In genomic region chr11:36243747-36244490, GRCm38 (mm10) we compare ENCODE assay signal across 9 mouse cellular contexts.
DNase-seq lines count a peak whose midpoint lies in the region; ATAC-seq and TF ChIP-seq lines count a peak whose summit lies in the region.
"Had no signal": no experiment of that assay in that cellular context is flagged by ENCODE, and none has a peak within 500 bp of the region (broad histone marks: within the 10 kb centered on the region; RNA-seq: fewer than 3 reads in every experiment).

No protein-coding gene starts in this region.

- TF ChIP-seq POLR2A in cortical plate, adult 2 months (IDR thresholded peaks at IDR 0.05; ENCODE audit: extremely low read depth, insufficient read depth, low read length) = no peak

- no peak for TF ChIP-seq CTCF in cortical plate, adult 2 months (IDR thresholded peaks at IDR 0.05; ENCODE audit: extremely low read depth, insufficient read depth, low read length)

- WGBS in forebrain, embryonic 12.5 days = 77% methylated on average over 18 of the region's 18 CpGs
- 81% methylated on average over 18 of the region's 18 CpGs for WGBS in forebrain, embryonic 10.5 days
- WGBS in hindbrain, embryonic 16.5 days = 53% methylated on average over 18 of the region's 18 CpGs

- H3K27ac ChIP-seq in forebrain, embryonic 12.5 days = 0 out of 2 replicates have a peak overlapping the region, but pooled peaks have one; percentile 27
- H3K27ac ChIP-seq in forebrain, embryonic 10.5 days = no peak overlapping the region
- 0 out of 2 replicates have a peak overlapping the region, but pooled peaks have one; percentile 30 for H3K27ac ChIP-seq in cortical plate, adult 2 months (ENCODE audit: insufficient read depth, low read length)
- peak overlapping the region; percentile 57 for H3K27ac ChIP-seq in hindbrain, embryonic 16.5 days (ENCODE audit: low read depth, low read length)
- H3K27ac ChIP-seq: kidney, postnatal 0 days had no signal

- peaks cover 12% of the 10 kb centered on the region for H3K4me1 ChIP-seq in forebrain, embryonic 12.5 days
- H3K4me1 ChIP-seq in forebrain, embryonic 10.5 days = peaks cover 12% of the 10 kb centered on the region
- H3K4me1 ChIP-seq in cortical plate, adult 2 months (ENCODE audit: control insufficient read depth, insufficient read depth, low read length) = peaks cover 6% of the 10 kb centered on the region
- peaks cover 22% of the 10 kb centered on the region for H3K4me1 ChIP-seq in hindbrain, embryonic 16.5 days (ENCODE audit: control insufficient read depth, insufficient read depth, low read depth, low read length)

- H3K36me3 ChIP-seq in forebrain, embryonic 12.5 days (replicated peaks) = no peaks in the 10 kb centered on the region
- no peaks in the 10 kb centered on the region for H3K36me3 ChIP-seq in forebrain, embryonic 10.5 days (replicated peaks)
- no peaks in the 10 kb centered on the region for H3K36me3 ChIP-seq in hindbrain, embryonic 16.5 days (ENCODE audit: control insufficient read depth, insufficient read depth, low read length)

- 0 out of 2 replicates have a peak, but pooled peaks cover 6% of the 10 kb centered on the region for H3K27me3 ChIP-seq in forebrain, embryonic 12.5 days
- 0 out of 2 replicates have a peak, but pooled peaks cover 4% of the 10 kb centered on the region for H3K27me3 ChIP-seq in forebrain, embryonic 10.5 days (ENCODE audit: poor library complexity, severe bottlenecking)
- no peaks in the 10 kb centered on the region for H3K27me3 ChIP-seq in hindbrain, embryonic 16.5 days (replicated peaks; ENCODE audit: control insufficient read depth, insufficient read depth, low read length)

- no peak overlapping the region for H3K9ac ChIP-seq in forebrain, embryonic 12.5 days
- no peak overlapping the region for H3K9ac ChIP-seq in hindbrain, embryonic 16.5 days (ENCODE audit: low read depth, low read length)

- no peak for ATAC-seq in forebrain, embryonic 12.5 days (ENCODE audit: low FRiP score)
- peak; percentile 81 for ATAC-seq in hindbrain, embryonic 16.5 days

- H3K4me3 ChIP-seq in forebrain, embryonic 12.5 days (replicated peaks) = no peak overlapping the region
- no peak overlapping the region for H3K4me3 ChIP-seq in forebrain, embryonic 10.5 days
- H3K4me3 ChIP-seq in cortical plate, adult 2 months (ENCODE audit: insufficient read depth, low read length) = no peak overlapping the region
- no peak overlapping the region for H3K4me3 ChIP-seq in hindbrain, embryonic 16.5 days (ENCODE audit: low read length)

- DNase-seq in forebrain, embryonic 10.5 days (ENCODE audit: extremely low spot score, low spot score) = no peak
- DNase-seq in lung, postnatal 10 days = peak; percentile 86
- peak; percentile 48 for DNase-seq in testis, postnatal 10 days (ENCODE audit: low spot score)
- DNase-seq in thymus, postnatal 10 days (ENCODE audit: low spot score in 2 of 2) = no peak
- no peak for DNase-seq in MN1 (ENCODE audit: low spot score)

- H3K4me2 ChIP-seq in forebrain, embryonic 12.5 days = no peak overlapping the region
- 0 out of 2 replicates have a peak overlapping the region, but pooled peaks have one; percentile 7 for H3K4me2 ChIP-seq in hindbrain, embryonic 16.5 days (ENCODE audit: low read length)

- no peaks in the 10 kb centered on the region for H3K9me3 ChIP-seq in forebrain, embryonic 12.5 days
- H3K9me3 ChIP-seq in forebrain, embryonic 10.5 days = no peaks in the 10 kb centered on the region
- no peaks in the 10 kb centered on the region for H3K9me3 ChIP-seq in hindbrain, embryonic 16.5 days (ENCODE audit: control insufficient read depth, low read length)

Comparison
In these comparisons a context has a peak if more than half of its experiments do, and no peak if none do; other contexts are left out.
1. DNase-seq: peak in lung, postnatal 10 days (single experiment) and testis, postnatal 10 days (single experiment); none in forebrain, embryonic 10.5 days (single experiment), thymus, postnatal 10 days (0 of 2) and MN1 (single experiment).